Mouse (Mus musculus): ENCODE data around the gene Smg6.

GRCm38 (mm10) chr11:75053722-75054121 lies 128.1 kb downstream of the Smg6 start:
- TF ChIP-seq CTCF (IDR thresholded peaks at IDR 0.05; ENCODE audit: low read depth): no peak
- TF ChIP-seq EP300 (IDR thresholded peaks at IDR 0.05; ENCODE audit: low read depth): no peak
